Mouse (Mus musculus) cerebellum, adult 2 months (tissue): ENCODE results near the gene Podnl1. TPM values are rescaled to one million over a fixed set of nuclear protein-coding genes. Genes with fewer than 3 reads are reported as not detected.

Source experiments
- DNase-seq, 2 experiments: peaks; one replicate each; pipeline ENCODE4 v3.0.0; 2021
- H3K27ac ChIP-seq: fragments of 200-500 bp; 2 replicates; pipeline ENCODE4 v1.5.1; 2012; ENCODE audit warnings: low read length, control low read depth, inconsistent platforms; ENCODE audit not compliant: insufficient read depth
- H3K27me3 ChIP-seq: fragments of 200-500 bp; 2 replicates; pipeline ENCODE4 v1.6.1; 2012; ENCODE audit warnings: inconsistent platforms, mild to moderate bottlenecking, low read length, moderate library complexity; ENCODE audit not compliant: control insufficient read depth, insufficient read depth
- H3K4me1 ChIP-seq: fragments of 200-500 bp; 2 replicates; pipeline ENCODE4 v1.6.1; 2011; ENCODE audit warnings: low read length; ENCODE audit not compliant: control insufficient read depth, insufficient read depth
- H3K4me3 ChIP-seq: fragments of 200-500 bp; replicated peaks from 2 replicates; pipeline ENCODE3; 2011; ENCODE audit warnings: mild to moderate bottlenecking, low read depth, low read length, control low read depth; ENCODE audit not compliant: insufficient read depth
- CTCF ChIP-seq: fragments of 200-500 bp; IDR thresholded peaks from 2 replicates; pipeline ENCODE4 v1.5.1; 2011; ENCODE audit warnings: low read depth, mild to moderate bottlenecking, control low read depth, low read length, moderate library complexity, borderline replicate concordance; ENCODE audit not compliant: insufficient read depth
- POLR2A ChIP-seq: fragments of 200-500 bp; IDR thresholded peaks from 2 replicates; pipeline ENCODE4 v1.6.1; 2011; ENCODE audit warnings: low read length, control low read depth, borderline replicate concordance; ENCODE audit not compliant: insufficient read depth
- WGBS: fragments of 180-500 bp; shearing (Covaris S2); methylation state at CpG from one replicate; pipeline ENCODE4 v1.1.7; 2018; 5-methylcytosine and 5-hydroxymethylcytosine counted together
- polyA plus RNA-seq: library from polyadenylated mRNA; depleted of rRNA; stranded (reverse); fragments of >200 nt; gene quantifications from 2 replicates; pipeline ENCODE4 v1.2.3, GENCODE M21; 2012; rRNA removed

The Podnl1 gene
- polyA plus RNA-seq, 1 experiment, result 0.20 TPM

GRCm38 (mm10) chr8:84180530-84181190, 54.9 kb downstream of the Podnl1 start:
- DNase-seq, result peak in 1 of 2 experiments; percentile 17
- Histone ChIP-seq H3K4me3 (no peak overlapping the region), H3K27me3 (no peaks in the 10 kb centered on the region), H3K4me1 (peaks cover 15% of the 10 kb centered on the region), H3K27ac (no peak overlapping the region)
- TF ChIP-seq POLR2A (no peak), CTCF (no peak)
- 28% methylated on average over 16 of the region's 16 CpGs for WGBS

Other genes with a start within 250 kb of the Podnl1 start
- gene Adgrl1, start 225.9 kb upstream of the Podnl1 start, polyA plus RNA-seq, result 164 and 184 TPM in 2 replicates
- 0.56 and 0.74 TPM in 2 replicates for gene Gm10644, start 170.8 kb upstream of the Podnl1 start, polyA plus RNA-seq
- 2.0 and 2.5 TPM in 2 replicates for gene Asf1b, start 170.5 kb upstream of the Podnl1 start, polyA plus RNA-seq
- gene Prkaca, start 153.0 kb upstream of the Podnl1 start, polyA plus RNA-seq, result 235 and 256 TPM in 2 replicates
- gene Samd1, start 128.3 kb upstream of the Podnl1 start, polyA plus RNA-seq, result 50.5 and 55.1 TPM in 2 replicates
- 0.11 and 0.14 TPM in 2 replicates for gene 1700067K01Rik, start 124.5 kb upstream of the Podnl1 start, polyA plus RNA-seq
- gene 2210011C24Rik, start 113.8 kb upstream of the Podnl1 start, polyA plus RNA-seq, result 4.6 and 7.8 TPM in 2 replicates
- gene Palm3, start 104.5 kb upstream of the Podnl1 start, polyA plus RNA-seq, result 2.8 and 4.1 TPM in 2 replicates
- gene Il27ra, start 83.4 kb upstream of the Podnl1 start, polyA plus RNA-seq, result 0.17 and 0.21 TPM in 2 replicates
- 2.6 and 7.4 TPM in 2 replicates for gene Rln3, start 81.0 kb upstream of the Podnl1 start, polyA plus RNA-seq
- gene Gm10643, start 60.9 kb upstream of the Podnl1 start, polyA plus RNA-seq, result 2.0 and 2.1 TPM in 2 replicates
- gene Rfx1, start 59.2 kb upstream of the Podnl1 start, polyA plus RNA-seq, result 27.2 and 27.8 TPM in 2 replicates
- gene Dcaf15, start 21.2 kb upstream of the Podnl1 start, polyA plus RNA-seq, result 39.0 and 44.7 TPM in 2 replicates
- 40.4 and 45.1 TPM in 2 replicates for gene Cc2d1a, start 21.9 kb downstream of the Podnl1 start, polyA plus RNA-seq
- gene 4930432K21Rik, start 22.0 kb downstream of the Podnl1 start, polyA plus RNA-seq, result 2.7 and 3.2 TPM in 2 replicates
- 2.3 and 2.8 TPM in 2 replicates for gene Nanos3, start 59.2 kb downstream of the Podnl1 start, polyA plus RNA-seq
- 14.0 TPM in 2 replicates for gene Zswim4, start 111.1 kb downstream of the Podnl1 start, polyA plus RNA-seq
- 210 and 226 TPM in 2 replicates for gene D8Ertd738e, start 123.7 kb downstream of the Podnl1 start, polyA plus RNA-seq
- gene Mri1, start 131.3 kb downstream of the Podnl1 start, polyA plus RNA-seq, result 32.9 and 35.5 TPM in 2 replicates
- 39.1 and 43.1 TPM in 2 replicates for gene Ccdc130, start 144.4 kb downstream of the Podnl1 start, polyA plus RNA-seq